Mouse (Mus musculus) cerebellum, adult 18-20 months (tissue): ENCODE data around the gene Nudt2.
"Not testable (repeated sequence)": the region's sequence is repeated elsewhere in the genome, so short reads cannot be mapped to it uniquely, and the experiment has no call there.

Source experiments
- DNase-seq, 2 experiments: peaks; one replicate each; pipeline ENCODE4 v3.0.0; 2021

The Nudt2 gene

GRCm38 (mm10) chr4:41464345-41465286 is at the start of gene Nudt2, which contains the start of gene Kif24:
Gene Nudt2 (plus strand): TSS chr4:41465151.
Gene Kif24 (minus strand): TSS chr4:41464887.
- peak; percentile 95 to 100 for DNase-seq

GRCm38 (mm10) chr4:41416966-41417365 is 48.0 kb upstream of the Nudt2 start:
- no peak for DNase-seq

GRCm38 (mm10) chr4:41438931-41439330 is 26.0 kb upstream of the Nudt2 start:
- DNase-seq = no peak

- no peak for DNase-seq
Observed at GRCm38 (mm10) chr4:41442790-41443302, 22.1 kb upstream of the Nudt2 start.

GRCm38 (mm10) chr4:41447595-41447994 is 17.4 kb upstream of the Nudt2 start:
- no peak for DNase-seq

GRCm38 (mm10) chr4:41460690-41461089 is 4.3 kb upstream of the Nudt2 start:
- DNase-seq = no peak

GRCm38 (mm10) chr4:41463051-41463738 is 1.8 kb upstream of the Nudt2 start:
- DNase-seq = not testable (repeated sequence)

- DNase-seq = no peak
Observed at GRCm38 (mm10) chr4:41465287-41465665, 325 bp downstream of the Nudt2 start.

GRCm38 (mm10) chr4:41468396-41469080 is 3.6 kb downstream of the Nudt2 start:
- peak; percentile 60 to 67 for DNase-seq

- DNase-seq = no peak
Observed at GRCm38 (mm10) chr4:41469199-41469598, 4.2 kb downstream of the Nudt2 start.

GRCm38 (mm10) chr4:41470051-41470683 is 5.2 kb downstream of the Nudt2 start:
- no peak for DNase-seq

- DNase-seq = no peak
Observed at GRCm38 (mm10) chr4:41470684-41471383, 5.9 kb downstream of the Nudt2 start.

GRCm38 (mm10) chr4:41471384-41471689 is 6.4 kb downstream of the Nudt2 start:
- DNase-seq = no peak

GRCm38 (mm10) chr4:41477648-41478160 is 12.8 kb downstream of the Nudt2 start:
- no peak for DNase-seq

GRCm38 (mm10) chr4:41478751-41479455 is 14.0 kb downstream of the Nudt2 start:
- DNase-seq = no peak

- no peak for DNase-seq
Observed at GRCm38 (mm10) chr4:41479456-41479804, 14.5 kb downstream of the Nudt2 start.

GRCm38 (mm10) chr4:41480254-41480653 is 15.3 kb downstream of the Nudt2 start:
- no peak for DNase-seq

- no peak for DNase-seq
Observed at GRCm38 (mm10) chr4:41481601-41482017, 16.7 kb downstream of the Nudt2 start.

- DNase-seq = no peak
Observed at GRCm38 (mm10) chr4:41492951-41493350, 28.0 kb downstream of the Nudt2 start.

GRCm38 (mm10) chr4:41493464-41494116 is 28.6 kb downstream of the Nudt2 start:
- no peak for DNase-seq

- DNase-seq = no peak
Observed at GRCm38 (mm10) chr4:41494378-41494777, 29.4 kb downstream of the Nudt2 start.
